Mouse (Mus musculus): ENCODE measurements at regions not wholly inside any gene's neighbourhood (a gene's known extent, or its start where the extent isn't known, plus 50 kb on each side); places are given as distances from the start of the nearest gene placed in this dataset.

DNA sequence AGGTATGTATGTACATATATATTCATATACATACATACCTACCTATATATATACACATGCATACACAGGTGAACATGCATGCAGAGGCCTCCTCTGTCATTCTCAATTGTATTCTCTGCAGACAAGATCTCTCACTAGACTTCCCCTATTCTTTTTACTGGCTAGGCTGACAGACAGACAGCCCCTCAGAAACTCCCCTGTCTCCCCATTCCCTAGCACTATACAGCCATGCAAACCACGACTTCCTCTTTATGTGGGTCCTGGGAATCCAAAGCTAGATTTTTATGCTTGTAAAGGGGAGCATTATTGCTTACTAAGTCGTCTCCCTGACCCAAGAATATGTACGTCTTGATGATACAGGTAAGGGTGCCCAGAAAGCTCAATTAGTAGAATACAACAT lies 86.9 kb downstream of the Fam124b start:
- no peak for DNase-seq (ENCODE audit: low spot score in 2 of 2)

GRCm38 (mm10) chr1:80123966-80124365 lies 94.3 kb downstream of the Fam124b start:
- DNase-seq (ENCODE audit: low spot score in 2 of 2) = no peak

- no peak for DNase-seq (ENCODE audit: low spot score in 2 of 2)
These were observed 102.4 kb downstream of the Fam124b start for GRCm38 (mm10) chr1:80115913-80116312.

GRCm38 (mm10) chr1:80107747-80108476 lies 110.4 kb downstream of the Fam124b start:
- DNase-seq (ENCODE audit: low spot score in 2 of 2) = no peak

- DNase-seq (ENCODE audit: low spot score in 2 of 2) = peak in 1 of 2 experiments; percentile 38
These were observed 112.0 kb downstream of the Fam124b start for GRCm38 (mm10) chr1:80106269-80106668.

GRCm38 (mm10) chr1:80098266-80098665 lies 120.0 kb downstream of the Fam124b start:
- no peak for DNase-seq (ENCODE audit: low spot score in 2 of 2)

GRCm38 (mm10) chr1:80091800-80092199 lies 126.5 kb downstream of the Fam124b start:
- no peak for DNase-seq (ENCODE audit: low spot score in 2 of 2)

GRCm38 (mm10) chr1:80091350-80091749 lies 126.9 kb downstream of the Fam124b start:
- peak in 1 of 2 experiments; percentile 12 for DNase-seq (ENCODE audit: low spot score in 2 of 2)

GRCm38 (mm10) chr1:80088651-80089050 lies 129.6 kb downstream of the Fam124b start:
- DNase-seq (ENCODE audit: low spot score in 2 of 2) = no peak

- DNase-seq (ENCODE audit: low spot score in 2 of 2) = no peak
These were observed 141.9 kb downstream of the Fam124b start for GRCm38 (mm10) chr1:80076357-80076756.

DNA sequence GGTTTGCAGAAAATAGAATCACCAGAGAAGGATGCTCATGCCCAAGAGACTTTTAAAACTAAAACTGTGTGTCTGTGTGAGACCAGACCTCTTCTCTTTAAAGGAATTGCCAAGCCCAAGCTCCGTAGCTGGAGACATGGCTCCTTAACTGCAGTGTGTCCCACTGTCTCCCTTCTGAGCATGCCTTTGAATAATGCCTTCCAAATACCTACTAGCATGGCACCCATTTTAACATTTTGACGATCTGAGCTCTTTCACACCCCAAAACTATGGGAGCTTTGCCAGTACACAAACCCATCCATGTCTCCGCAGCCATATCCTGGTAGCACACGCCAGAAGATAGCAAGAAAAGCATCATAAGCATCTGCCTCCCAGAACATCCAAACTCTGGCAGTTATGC lies 143.9 kb downstream of the Fam124b start:
- peak in 1 of 2 experiments; percentile 6 for DNase-seq (ENCODE audit: low spot score in 2 of 2)

- DNase-seq (ENCODE audit: low spot score in 2 of 2) = peak; percentile 2 to 3
These were observed 144.3 kb downstream of the Fam124b start for GRCm38 (mm10) chr1:80073950-80074349.

DNA sequence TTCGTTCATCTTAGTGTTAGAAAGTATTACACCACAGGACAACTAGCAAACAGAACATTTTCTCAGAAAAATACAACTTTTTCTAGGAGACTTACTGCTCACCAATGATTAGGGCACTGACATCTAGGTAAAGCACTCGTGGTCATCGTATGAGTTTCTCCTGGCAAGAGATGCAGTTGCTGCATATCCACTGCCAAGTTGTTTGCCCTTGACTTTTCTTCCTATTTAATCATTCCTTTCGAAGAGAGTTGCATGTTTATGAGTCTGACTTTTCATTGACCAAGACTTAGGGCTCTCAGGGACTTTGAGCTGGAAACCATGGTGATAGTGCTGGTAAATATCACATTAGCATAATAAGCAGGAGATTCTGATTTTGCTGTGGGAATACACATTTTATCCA lies 149.1 kb downstream of the Fam124b start:
- no peak for DNase-seq (ENCODE audit: low spot score in 2 of 2)

- no peak for DNase-seq (ENCODE audit: low spot score in 2 of 2)
These were observed 156.2 kb downstream of the Fam124b start for GRCm38 (mm10) chr1:80062121-80062520.

- DNase-seq (ENCODE audit: low spot score in 2 of 2) = no peak
These were observed 156.6 kb downstream of the Fam124b start for GRCm38 (mm10) chr1:80061632-80062031.

- no peak for DNase-seq (ENCODE audit: low spot score in 2 of 2)
These were observed 173.1 kb downstream of the Fam124b start for GRCm38 (mm10) chr1:80045141-80045540.

DNA sequence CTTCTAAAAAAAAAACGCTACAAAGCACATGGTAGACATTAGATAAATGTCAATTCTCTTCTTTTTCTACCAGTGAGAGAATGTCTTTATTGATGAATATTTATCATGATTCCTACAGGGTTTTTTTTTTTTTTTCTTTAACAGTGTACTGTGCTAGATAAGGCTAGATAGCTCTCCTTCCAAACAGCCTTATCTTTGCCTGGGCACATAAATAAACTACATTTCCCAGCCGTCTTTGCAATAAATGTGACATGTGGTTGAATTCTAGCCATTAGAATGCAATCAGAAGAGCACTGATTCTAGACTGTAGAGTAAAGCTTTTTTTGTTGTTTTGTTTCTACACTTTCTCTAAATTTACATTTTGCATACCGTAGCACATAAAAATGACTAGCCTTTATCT lies 177.9 kb downstream of the Fam124b start:
- no peak for DNase-seq (ENCODE audit: low spot score in 2 of 2)

- DNase-seq (ENCODE audit: low spot score in 2 of 2) = no peak
These were observed 178.4 kb downstream of the Fam124b start for GRCm38 (mm10) chr1:80039891-80040290.

DNA sequence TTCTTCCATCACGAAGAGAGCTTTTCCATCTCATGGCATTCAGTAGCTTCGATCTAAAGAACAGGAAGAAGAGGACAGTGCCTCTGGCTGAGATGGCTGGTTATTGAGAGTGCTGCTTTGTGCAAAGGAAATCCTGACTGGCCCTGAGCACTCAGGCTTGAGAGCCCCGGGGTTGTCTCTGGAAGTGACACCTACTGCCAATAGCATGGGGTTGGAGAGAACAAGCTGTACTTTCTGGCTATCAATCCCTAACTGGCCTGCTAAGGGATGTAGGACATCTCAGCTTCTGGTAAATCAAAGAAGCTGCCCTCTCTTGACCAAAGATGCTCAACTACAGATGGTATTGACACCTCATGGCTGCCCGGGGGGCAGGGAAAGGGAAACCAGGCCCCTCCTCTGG lies 178.2 kb upstream of the Serpine2 start:
- no peak for DNase-seq (ENCODE audit: low spot score in 2 of 2)

DNA sequence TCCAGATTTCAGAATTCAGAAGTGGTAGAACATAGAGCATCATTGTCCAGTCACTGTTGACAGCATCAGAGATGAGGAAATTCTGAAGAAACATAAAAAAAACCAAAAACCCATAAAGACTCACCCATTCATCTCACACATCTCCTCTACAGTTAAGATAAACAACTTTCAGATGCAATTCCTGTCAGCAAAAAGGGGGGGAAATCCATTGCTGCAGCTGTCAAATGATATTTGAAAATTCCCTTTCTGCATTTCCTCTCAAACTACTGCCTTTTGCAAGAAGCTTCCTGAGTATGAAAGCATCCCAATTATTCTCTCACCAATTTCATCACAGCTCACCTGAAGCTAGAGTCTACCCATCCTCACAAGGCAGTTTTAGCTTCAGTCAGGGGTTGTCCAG lies 177.1 kb upstream of the Serpine2 start:
- no peak for DNase-seq (ENCODE audit: low spot score in 2 of 2)

DNA sequence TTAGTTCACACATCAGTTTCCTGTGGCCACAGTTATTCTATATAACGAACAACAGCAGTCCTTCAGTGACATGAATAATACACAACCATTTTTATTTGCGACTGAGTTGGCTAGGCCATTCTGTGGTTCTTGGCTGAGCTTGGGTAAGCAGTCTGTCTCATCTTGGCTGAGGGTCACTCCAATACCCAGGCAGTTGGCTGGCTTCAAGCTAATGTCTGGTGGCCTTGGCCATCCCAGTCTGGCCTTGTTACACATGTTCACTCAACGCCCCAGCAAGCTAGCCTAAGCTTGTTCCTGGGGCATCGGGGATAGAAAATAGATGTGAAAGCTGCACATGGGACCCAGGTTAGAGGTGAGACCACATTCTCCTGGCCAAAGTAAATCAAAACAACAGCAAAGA lies 175.5 kb upstream of the Serpine2 start:
- DNase-seq (ENCODE audit: low spot score in 2 of 2) = no peak

DNA sequence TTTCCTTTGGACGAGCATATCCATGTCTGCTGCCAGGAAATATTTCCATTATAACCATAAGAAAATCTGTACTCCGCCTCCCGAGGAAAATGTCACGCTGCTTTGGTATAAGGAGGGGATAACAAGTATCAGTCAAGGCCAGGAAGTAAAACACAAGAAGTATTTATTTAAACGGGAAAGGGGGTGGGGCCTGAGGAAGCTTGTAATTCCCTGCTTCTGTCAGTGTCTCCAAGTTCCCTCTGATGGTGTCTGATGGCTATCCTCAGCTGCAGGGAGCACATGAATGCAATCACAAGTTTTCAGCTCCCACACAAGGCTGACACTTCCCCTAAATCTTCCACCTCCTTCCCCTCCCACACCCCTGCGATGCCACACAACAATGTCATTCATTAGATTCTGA lies 172.5 kb upstream of the Serpine2 start:
- DNase-seq (ENCODE audit: low spot score in 2 of 2) = no peak

DNA sequence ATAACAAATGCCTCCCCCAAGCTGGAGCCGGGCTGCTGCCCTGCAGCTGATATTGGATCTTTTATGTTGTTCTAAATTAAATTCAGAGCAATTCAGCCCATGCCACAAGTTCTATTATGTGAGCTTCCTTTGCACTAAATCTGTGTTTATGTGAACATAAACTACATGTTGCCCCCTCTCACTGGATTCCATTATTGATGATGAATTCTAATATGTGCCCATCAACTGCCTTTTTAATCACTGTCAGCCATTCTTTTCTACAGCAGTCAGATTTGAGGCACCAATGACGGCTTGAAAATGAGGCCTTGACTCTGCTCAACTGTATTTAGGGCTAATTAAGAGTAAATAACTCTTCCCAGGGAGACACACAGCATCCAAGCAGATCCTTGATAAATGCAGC lies 172.1 kb upstream of the Serpine2 start:
- no peak for DNase-seq (ENCODE audit: low spot score in 2 of 2)

All from left cerebral cortex, adult 18-20 months (tissue).